Mouse (Mus musculus): ENCODE results near the gene Zfp646. TPM values are rescaled to one million over a fixed set of nuclear protein-coding genes. Genes with fewer than 3 reads are reported as not detected.
"Not testable (repeated sequence)": the region's sequence is repeated elsewhere in the genome, so short reads cannot be mapped to it uniquely, and the experiment has no call there.

Gene Zfp646
- polyA plus RNA-seq (2015; fragmentation: Nextera tagmentation; extraction: Ambion mirVana): 5.3 and 7.0 TPM in 2 replicates

- peaks cover 25% of the 10 kb centered on the region for H3K4me1 ChIP-seq (replicated peaks)
- H3K4me2 ChIP-seq: peak within 1 kb of the TSS; percentile 86
- peak within 1 kb of the TSS; percentile 99 for H3K27ac ChIP-seq
- under 1% methylated on average over 41 of the region's 41 CpGs for WGBS
- H3K4me3 ChIP-seq: peak within 1 kb of the TSS; percentile 88
- H3K27me3 ChIP-seq: no peaks in the 10 kb centered on the region
- H3K9me3 ChIP-seq (replicated peaks): no peaks in the 10 kb centered on the region
- ATAC-seq (replicated peaks; ENCODE audit: insufficient number of reproducible peaks, insufficient read depth, low FRiP score, low read depth): peak; percentile 88
- H3K36me3 ChIP-seq: peaks cover 30% of the 10 kb centered on the region
- peak within 1 kb of the TSS; percentile 96 for H3K9ac ChIP-seq
These were observed at the start of gene Zfp646 for GRCm38 (mm10) chr7:127876041-127876466. Zfp646 (plus strand) TSS chr7:127876221.

DNA sequence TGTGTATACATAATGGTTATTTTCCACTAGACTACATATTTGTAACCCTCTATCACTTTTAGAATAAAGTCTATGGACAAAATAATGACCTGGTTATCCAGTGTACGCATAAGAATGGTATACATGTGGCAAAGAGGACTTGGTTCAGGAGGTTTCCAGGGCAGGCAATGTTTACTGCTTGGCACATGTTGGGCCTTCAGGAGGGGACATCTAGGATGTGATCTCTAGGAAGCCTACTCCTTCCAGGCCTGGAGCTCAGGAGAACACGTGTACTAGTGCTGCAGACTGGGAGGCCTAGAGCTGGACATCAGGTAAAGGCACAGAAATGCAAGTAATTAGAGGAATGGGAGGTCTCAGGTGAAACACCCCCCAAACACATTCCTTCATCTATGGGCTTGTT, 40.5 kb upstream of the Zfp646 start:
- no peaks in the 10 kb centered on the region for H3K27me3 ChIP-seq
- H3K9ac ChIP-seq: no peak overlapping the region
- H3K36me3 ChIP-seq: no peaks in the 10 kb centered on the region
- no peaks in the 10 kb centered on the region for H3K4me1 ChIP-seq (replicated peaks)
- H3K4me3 ChIP-seq: no peak overlapping the region
- ATAC-seq (replicated peaks; ENCODE audit: insufficient number of reproducible peaks, insufficient read depth, low FRiP score, low read depth): no peak
- WGBS: 79% methylated on average over 2 of the region's 2 CpGs
- H3K4me2 ChIP-seq: no peak overlapping the region
- no peak overlapping the region for H3K27ac ChIP-seq
- H3K9me3 ChIP-seq (replicated peaks): no peaks in the 10 kb centered on the region

DNA sequence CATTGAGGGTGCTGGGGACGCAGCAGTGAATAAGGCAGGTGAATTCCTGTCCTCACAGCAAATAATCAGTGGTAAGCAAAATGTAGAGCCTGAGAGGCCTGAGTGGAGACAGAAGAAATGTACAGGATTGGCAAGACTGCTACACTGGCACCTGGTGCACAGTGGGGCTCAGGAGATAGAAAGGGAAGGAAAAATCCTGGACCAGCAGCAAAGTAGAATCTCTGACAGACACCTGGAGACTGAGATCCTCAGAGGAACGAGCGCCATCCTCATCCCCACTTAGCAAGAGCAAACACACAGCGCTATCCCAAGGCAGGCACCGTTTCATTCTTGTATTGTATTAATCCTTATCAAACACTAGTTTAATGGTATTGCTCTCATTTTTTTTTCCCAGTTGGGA, 38.5 kb upstream of the Zfp646 start:
- H3K4me2 ChIP-seq: no peak overlapping the region
- H3K27ac ChIP-seq: no peak overlapping the region
- no peaks in the 10 kb centered on the region for H3K27me3 ChIP-seq
- no peak overlapping the region for H3K9ac ChIP-seq
- H3K9me3 ChIP-seq (replicated peaks): no peaks in the 10 kb centered on the region
- ATAC-seq (replicated peaks; ENCODE audit: insufficient number of reproducible peaks, insufficient read depth, low FRiP score, low read depth): no peak
- no peaks in the 10 kb centered on the region for H3K36me3 ChIP-seq
- H3K4me3 ChIP-seq: no peak overlapping the region
- H3K4me1 ChIP-seq (replicated peaks): peaks cover 7% of the 10 kb centered on the region
- WGBS: 87% methylated on average over 5 of the region's 5 CpGs

DNA sequence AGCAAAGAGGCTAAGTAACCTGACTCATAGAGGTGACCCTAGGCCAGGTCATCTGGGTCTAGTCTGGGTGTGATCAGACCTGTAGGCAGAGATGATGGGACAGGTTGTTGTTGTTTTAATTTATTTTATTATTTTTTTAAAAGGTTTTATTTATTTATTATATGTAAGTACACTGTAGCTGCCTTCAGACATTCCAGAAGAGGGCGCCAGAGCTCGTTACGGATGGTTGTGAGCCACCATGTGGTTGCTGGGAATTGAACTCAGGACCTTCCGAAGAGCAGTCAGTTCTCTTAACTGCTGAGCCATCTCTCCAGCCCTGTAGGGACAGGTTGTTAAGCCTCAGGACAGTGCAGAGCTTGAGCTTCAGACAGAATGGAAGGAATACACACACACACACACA, 38.1 kb upstream of the Zfp646 start:
- peaks cover 12% of the 10 kb centered on the region for H3K4me1 ChIP-seq (replicated peaks)
- 73% methylated on average over 4 of the region's 4 CpGs for WGBS
- not testable (repeated sequence) for H3K27me3 ChIP-seq; H3K4me2 ChIP-seq; H3K9ac ChIP-seq; ATAC-seq (replicated peaks; ENCODE audit: insufficient number of reproducible peaks, insufficient read depth, low FRiP score, low read depth); H3K4me3 ChIP-seq; H3K9me3 ChIP-seq (replicated peaks); H3K27ac ChIP-seq; H3K36me3 ChIP-seq

DNA sequence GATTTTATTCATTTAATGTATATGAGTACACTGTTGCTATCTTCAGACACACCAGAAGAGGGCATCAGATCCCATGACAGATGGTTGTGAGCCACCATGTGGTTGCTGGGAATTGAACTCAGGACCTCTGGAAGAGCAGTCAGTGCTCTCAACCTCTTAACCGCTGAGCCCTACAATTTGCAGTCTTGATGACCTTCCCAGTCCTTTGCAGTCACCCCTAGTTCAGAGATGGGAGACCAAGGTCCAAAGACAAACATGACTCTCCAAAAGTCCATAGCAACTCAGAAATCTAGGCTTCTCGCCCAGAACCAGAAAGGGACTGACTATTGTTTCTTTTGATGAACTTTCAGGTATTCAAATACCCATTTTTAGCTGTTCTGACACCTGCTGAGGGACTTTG, 36.0 kb upstream of the Zfp646 start:
- not testable (repeated sequence) for H3K4me3 ChIP-seq; H3K4me2 ChIP-seq; H3K27ac ChIP-seq; ATAC-seq (replicated peaks; ENCODE audit: insufficient number of reproducible peaks, insufficient read depth, low FRiP score, low read depth); H3K9me3 ChIP-seq (replicated peaks); H3K9ac ChIP-seq; H3K27me3 ChIP-seq
- WGBS: 76% methylated on average over 2 of the region's 2 CpGs
- peaks cover 14% of the 10 kb centered on the region for H3K4me1 ChIP-seq (replicated peaks)
- H3K36me3 ChIP-seq: peaks cover 18% of the 10 kb centered on the region

GRCm38 (mm10) chr7:127840886-127841285, 35.1 kb upstream of the Zfp646 start:
- Histone ChIP-seq H3K4me1 (replicated peaks) (peaks cover 14% of the 10 kb centered on the region), H3K4me2 (peak overlapping the region; percentile 92), H3K9ac (peak overlapping the region; percentile 90), H3K9me3 (replicated peaks) (no peaks in the 10 kb centered on the region), H3K27ac (peak overlapping the region; percentile 96), H3K27me3 (no peaks in the 10 kb centered on the region), H3K36me3 (peaks cover 18% of the 10 kb centered on the region), H3K4me3 (peak overlapping the region; percentile 94)
- 5% methylated on average over 15 of the region's 15 CpGs for WGBS
- no peak for ATAC-seq (replicated peaks; ENCODE audit: insufficient number of reproducible peaks, insufficient read depth, low FRiP score, low read depth)

DNA sequence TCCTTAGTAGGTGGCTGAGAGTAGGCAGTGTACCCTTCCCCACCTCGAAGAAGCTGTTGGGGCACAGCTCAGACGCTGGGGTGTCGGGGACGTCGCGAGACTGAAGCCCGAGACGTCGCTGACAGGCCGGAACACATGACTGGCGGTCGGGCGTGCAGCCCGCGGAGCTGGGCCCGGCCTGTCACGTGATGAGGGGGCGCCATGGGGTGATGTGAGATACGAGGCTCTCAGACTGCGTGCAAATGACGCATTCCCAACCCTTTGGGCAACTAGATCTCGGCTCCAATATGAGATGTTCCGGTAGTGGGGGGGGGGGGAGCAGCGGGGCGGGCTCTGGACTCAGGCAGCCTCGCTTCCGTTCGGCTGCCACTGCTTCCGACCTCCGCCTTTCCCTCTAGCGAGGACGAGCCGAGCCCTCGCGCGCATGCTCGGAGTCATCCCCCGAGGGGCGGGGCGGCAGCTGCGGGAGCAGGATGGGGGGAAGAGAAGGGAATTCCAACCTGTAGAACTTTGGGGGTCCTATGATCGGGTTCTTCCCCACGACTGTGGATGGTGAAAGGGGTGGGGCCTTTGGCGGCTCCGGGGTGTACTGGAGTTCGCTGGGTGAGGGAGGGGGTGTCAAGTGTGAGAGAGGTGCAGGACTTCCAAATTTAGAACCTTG, 34.6 kb upstream of the Zfp646 start:
- H3K4me1 ChIP-seq (replicated peaks): peaks cover 14% of the 10 kb centered on the region
- no peaks in the 10 kb centered on the region for H3K27me3 ChIP-seq
- H3K9me3 ChIP-seq (replicated peaks): no peaks in the 10 kb centered on the region
- peak overlapping the region; percentile 94 for H3K4me3 ChIP-seq
- WGBS: under 1% methylated on average over 46 of the region's 46 CpGs
- H3K27ac ChIP-seq: peak overlapping the region; percentile 96
- peak; percentile 91 for ATAC-seq (replicated peaks; ENCODE audit: insufficient number of reproducible peaks, insufficient read depth, low FRiP score, low read depth)
- H3K4me2 ChIP-seq: peak overlapping the region; percentile 92
- H3K36me3 ChIP-seq: peaks cover 24% of the 10 kb centered on the region
- peak overlapping the region; percentile 90 for H3K9ac ChIP-seq

DNA sequence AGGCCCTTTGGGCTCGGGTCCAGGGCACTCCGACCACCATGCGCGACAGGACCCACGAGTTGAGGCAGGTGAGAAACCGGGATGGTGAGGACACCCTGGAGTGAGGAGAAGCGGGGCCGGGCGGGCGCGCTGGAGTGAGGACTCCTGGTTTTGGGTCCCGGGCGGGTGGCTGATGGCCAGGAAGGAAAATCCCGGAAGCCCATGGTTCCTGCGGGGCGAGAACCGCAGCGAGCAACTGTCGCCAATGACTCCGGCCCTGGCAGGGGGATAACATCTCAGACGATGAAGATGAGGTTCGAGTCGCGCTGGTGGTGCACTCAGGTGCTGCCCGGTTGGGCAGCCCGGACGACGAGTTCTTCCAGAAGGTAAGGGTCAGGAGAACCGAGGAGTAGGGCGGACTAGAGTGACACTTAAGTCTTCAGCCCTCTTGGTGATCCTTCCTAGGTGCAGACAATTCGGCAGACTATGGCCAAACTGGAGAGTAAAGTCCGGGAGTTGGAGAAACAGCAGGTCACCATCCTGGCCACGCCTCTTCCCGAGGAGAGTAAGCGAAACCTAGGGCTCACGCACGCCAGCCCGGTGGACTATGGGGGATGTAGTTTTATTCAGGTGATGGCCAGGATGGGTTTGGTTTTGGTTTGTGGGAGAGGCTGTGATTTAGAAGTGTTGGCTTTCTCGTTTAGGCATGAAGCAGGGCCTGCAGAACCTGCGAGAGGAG, 33.9 kb upstream of the Zfp646 start:
- ATAC-seq (replicated peaks; ENCODE audit: insufficient number of reproducible peaks, insufficient read depth, low FRiP score, low read depth): peak; percentile 55
- peak overlapping the region; percentile 90 for H3K9ac ChIP-seq
- under 1% methylated on average over 40 of the region's 40 CpGs for WGBS

DNA sequence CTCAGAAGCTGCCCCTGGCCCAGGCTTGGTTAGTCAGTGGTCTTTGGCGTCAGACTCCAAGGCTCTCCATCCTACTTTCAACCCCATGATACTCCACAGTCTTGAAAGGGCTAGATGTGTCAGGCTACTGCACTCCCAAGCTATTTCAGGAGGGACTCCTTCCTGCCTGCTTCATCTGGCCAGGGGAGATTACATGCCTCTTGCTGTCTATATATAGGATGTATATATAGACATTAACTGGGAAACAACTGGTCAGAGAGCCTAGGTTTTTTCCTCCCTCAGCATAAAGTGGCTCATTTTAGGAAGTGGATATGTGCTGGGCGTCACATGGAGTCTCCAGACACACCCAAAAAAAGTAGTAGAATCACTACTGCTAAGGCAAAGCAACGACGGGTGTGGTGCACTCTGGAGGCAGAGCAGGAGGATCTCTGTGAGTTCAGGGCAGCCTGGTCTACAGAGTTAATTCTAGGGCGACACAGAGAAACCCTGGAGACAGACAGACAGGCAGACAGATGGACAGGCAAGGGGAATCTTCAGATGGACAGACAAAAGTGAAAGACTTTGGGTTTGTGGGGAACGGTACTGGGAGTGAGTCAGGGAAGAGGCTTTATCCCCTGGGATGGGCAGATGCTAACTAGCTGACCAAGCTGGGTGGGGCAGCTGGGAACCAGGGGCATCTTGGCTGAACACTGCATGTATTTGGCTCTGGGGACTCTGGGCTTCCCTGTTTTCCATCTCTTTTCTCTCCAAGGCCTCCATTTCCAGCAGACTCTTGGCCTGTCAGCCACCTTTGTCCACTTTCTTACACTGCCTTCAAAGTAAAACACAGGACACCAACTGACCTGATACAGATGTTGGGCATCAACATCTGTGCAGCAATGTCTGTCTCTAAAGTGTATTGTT, 25.8 kb upstream of the Zfp646 start:
- 0 out of 2 replicates have a peak, but pooled peaks cover 4% of the 10 kb centered on the region for H3K4me1 ChIP-seq (replicated peaks)
- no peak overlapping the region for H3K9ac ChIP-seq
- H3K4me3 ChIP-seq: no peak overlapping the region
- H3K27ac ChIP-seq: no peak overlapping the region
- no peaks in the 10 kb centered on the region for H3K27me3 ChIP-seq
- WGBS: 70% methylated on average over 6 of the region's 6 CpGs
- H3K9me3 ChIP-seq (replicated peaks): no peaks in the 10 kb centered on the region
- H3K4me2 ChIP-seq: no peak overlapping the region
- H3K36me3 ChIP-seq: peaks cover 24% of the 10 kb centered on the region
- no peak for ATAC-seq (replicated peaks; ENCODE audit: insufficient number of reproducible peaks, insufficient read depth, low FRiP score, low read depth)

More for the DNA sequence above, 33.9 kb upstream of the Zfp646 start:
- H3K4me1 ChIP-seq (replicated peaks): peaks cover 14% of the 10 kb centered on the region
- peak overlapping the region; percentile 96 for H3K27ac ChIP-seq
- no peaks in the 10 kb centered on the region for H3K9me3 ChIP-seq (replicated peaks)
- no peaks in the 10 kb centered on the region for H3K27me3 ChIP-seq
- peak overlapping the region; percentile 92 for H3K4me2 ChIP-seq
- peaks cover 31% of the 10 kb centered on the region for H3K36me3 ChIP-seq
- H3K4me3 ChIP-seq: peak overlapping the region; percentile 94

DNA sequence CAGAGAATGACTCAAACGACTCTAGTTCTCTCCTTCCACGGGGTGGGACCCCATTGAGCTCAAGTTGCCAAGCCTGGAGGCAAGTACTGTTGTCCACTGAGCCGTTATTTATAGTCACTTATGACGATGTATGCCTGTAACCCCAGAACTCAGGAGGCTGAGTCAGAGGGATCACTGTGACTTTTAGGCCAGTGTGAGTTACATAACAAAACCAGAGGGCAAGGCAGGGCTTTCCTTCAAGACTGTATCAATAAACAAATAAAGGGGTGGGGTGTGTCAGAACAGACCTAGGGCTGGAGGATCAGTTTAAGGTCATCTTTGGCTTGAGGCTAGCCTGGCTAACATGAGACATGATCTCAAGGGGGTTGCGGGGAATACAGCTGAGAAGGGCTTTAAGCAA, 25.1 kb upstream of the Zfp646 start:
- 56% methylated on average over 5 of the region's 5 CpGs for WGBS
- H3K9me3 ChIP-seq (replicated peaks): no peaks in the 10 kb centered on the region
- 0 out of 2 replicates have a peak, but pooled peaks cover 4% of the 10 kb centered on the region for H3K4me1 ChIP-seq (replicated peaks)
- no peaks in the 10 kb centered on the region for H3K27me3 ChIP-seq
- H3K36me3 ChIP-seq: peaks cover 23% of the 10 kb centered on the region
- H3K4me3 ChIP-seq: no peak overlapping the region
- no peak overlapping the region for H3K4me2 ChIP-seq
- no peak for ATAC-seq (replicated peaks; ENCODE audit: insufficient number of reproducible peaks, insufficient read depth, low FRiP score, low read depth)
- no peak overlapping the region for H3K9ac ChIP-seq
- no peak overlapping the region for H3K27ac ChIP-seq

GRCm38 (mm10) chr7:127858258-127858657, 17.8 kb upstream of the Zfp646 start:
- Histone ChIP-seq H3K36me3 (no peaks in the 10 kb centered on the region), H3K4me2 (no peak overlapping the region), H3K9me3 (replicated peaks) (no peaks in the 10 kb centered on the region), H3K9ac (no peak overlapping the region), H3K27me3 (no peaks in the 10 kb centered on the region), H3K4me1 (replicated peaks) (no peaks in the 10 kb centered on the region), H3K4me3 (no peak overlapping the region), H3K27ac (no peak overlapping the region)
- ATAC-seq (replicated peaks; ENCODE audit: insufficient number of reproducible peaks, insufficient read depth, low FRiP score, low read depth): no peak
- 83% methylated on average over 6 of the region's 6 CpGs for WGBS
